In genomic region chr7:100178016-100178890, GRCm38 (mm10) we compare ENCODE assay signal across 8 mouse cellular contexts. TPM values are rescaled to one million over a fixed set of nuclear protein-coding genes. Genes with fewer than 3 reads are reported as not detected.
DNase-seq lines count a peak whose midpoint lies in the region; ATAC-seq and TF ChIP-seq lines count a peak whose summit lies in the region.

No protein-coding gene starts in this region.

- WGBS in lung, embryonic 14.5 days = 9% methylated on average over 30 of the region's 30 CpGs
- WGBS in neural tube, embryonic 15.5 days = 11% methylated on average over 30 of the region's 30 CpGs

- H3K36me3 ChIP-seq in E14TG2a.4 (ENCODE audit: insufficient read depth, low read length) = no peaks in the 10 kb centered on the region
- no peaks in the 10 kb centered on the region for H3K36me3 ChIP-seq in lung, embryonic 14.5 days (ENCODE audit: insufficient read depth)
- H3K36me3 ChIP-seq in neural tube, embryonic 15.5 days = no peaks in the 10 kb centered on the region

- peak overlapping the region; percentile 68 for H3K4me3 ChIP-seq in E14TG2a.4 (replicated peaks; ENCODE audit: low read length)
- H3K4me3 ChIP-seq in brown adipose tissue, adult 24 weeks (ENCODE audit: insufficient read depth, low read depth, low read length) = peak overlapping the region; percentile 57
- peak overlapping the region; percentile 30 for H3K4me3 ChIP-seq in lung, embryonic 14.5 days (ENCODE audit: low read depth, low read length)
- H3K4me3 ChIP-seq in neural tube, embryonic 15.5 days (replicated peaks) = peak overlapping the region; percentile 40

- TF ChIP-seq CTCF in E14TG2a.4 (conservative IDR thresholded peaks at IDR 0.05; ENCODE audit: low read length) = no peak
- no peak for TF ChIP-seq CTCF in lung, embryonic 14.5 days (IDR thresholded peaks at IDR 0.05; ENCODE audit: low read depth)

- ATAC-seq in frontal cortex, adult (ENCODE audit: low TSS enrichment) = peak; percentile 98
- ATAC-seq in lung, embryonic 14.5 days (ENCODE audit: insufficient read depth) = peak; percentile 90
- peak; percentile 53; the same call in 1 of the 2 replicates for ATAC-seq in neural tube, embryonic 15.5 days (ENCODE audit: low FRiP score)

- no peaks in the 10 kb centered on the region for H3K9me3 ChIP-seq in E14TG2a.4 (ENCODE audit: low read length)
- no peaks in the 10 kb centered on the region for H3K9me3 ChIP-seq in lung, embryonic 14.5 days (ENCODE audit: low read depth, low read length)
- H3K9me3 ChIP-seq in neural tube, embryonic 15.5 days (replicated peaks) = no peaks in the 10 kb centered on the region

- H3K4me1 ChIP-seq in E14TG2a.4 (replicated peaks; ENCODE audit: low read depth, low read length) = peaks cover 18% of the 10 kb centered on the region
- H3K4me1 ChIP-seq in brown adipose tissue, adult 24 weeks (ENCODE audit: control insufficient read depth, insufficient read depth, insufficient read length, low read length) = no peaks in the 10 kb centered on the region
- H3K4me1 ChIP-seq in lung, embryonic 14.5 days (ENCODE audit: insufficient read depth) = peaks cover 3% of the 10 kb centered on the region; the same call in 1 of the 2 replicates
- peaks cover 16% of the 10 kb centered on the region for H3K4me1 ChIP-seq in neural tube, embryonic 15.5 days

- intact Hi-C loops in heart, postnatal 36 days (cut with DNase I) = no loop called here

- peaks cover 81% of the 10 kb centered on the region for H3K27me3 ChIP-seq in E14TG2a.4 (ENCODE audit: insufficient read depth, low read length)
- H3K27me3 ChIP-seq in lung, embryonic 14.5 days (ENCODE audit: insufficient read depth, low read length) = peaks cover 19% of the 10 kb centered on the region
- H3K27me3 ChIP-seq in neural tube, embryonic 15.5 days (replicated peaks) = peaks cover 41% of the 10 kb centered on the region

- no peak overlapping the region for H3K27ac ChIP-seq in brown adipose tissue, adult 24 weeks (replicated peaks; ENCODE audit: low read depth, low read length)
- no peak overlapping the region for H3K27ac ChIP-seq in lung, embryonic 14.5 days (ENCODE audit: low read depth)
- no peak overlapping the region for H3K27ac ChIP-seq in neural tube, embryonic 15.5 days (replicated peaks)

- peak overlapping the region; percentile 77 for H3K4me2 ChIP-seq in lung, embryonic 14.5 days
- peak overlapping the region; percentile 67 for H3K4me2 ChIP-seq in neural tube, embryonic 15.5 days

- DNase-seq in heart, postnatal 36 days = peak; percentile 55 to 59
- DNase-seq in layer of hippocampus, adult 18-20 months (ENCODE audit: low spot score in 2 of 2) = peak; percentile 37 to 40
- DNase-seq in lung, embryonic 14.5 days = peak; percentile 73
- peak; percentile 66 for DNase-seq in thymus, postnatal 4 days

- H3K9ac ChIP-seq in lung, embryonic 14.5 days = peak overlapping the region; percentile 27; the same call in 1 of the 2 replicates
- H3K9ac ChIP-seq in neural tube, embryonic 15.5 days (replicated peaks) = peak overlapping the region; percentile 36

RNA-seq across cellular contexts. Expression of gene Kcne3, which starts 2.0 kb away (rescaled TPM):
- not detected in 2 replicates for polyA plus RNA-seq in brown adipose tissue, adult 24 weeks (2012; ENCODE audit: insufficient read depth, insufficient read length, missing spikeins)
- total RNA-seq in heart, postnatal 36 days (2021) = under 1 TPM; 0.81 to 1.00 TPM
- total RNA-seq in layer of hippocampus, adult 18-20 months (2021) = under 1 TPM; 0.43 to 0.79 TPM
- polyA plus RNA-seq in lung, embryonic 14.5 days (2014; fragmentation: Nextera tagmentation; extraction: Ambion mirVana) = 1.8 and 2.2 TPM in 2 replicates
- 0.99 and 6.4 TPM in 2 replicates for polyA plus RNA-seq in neural tube, embryonic 15.5 days (2015; fragmentation: Nextera tagmentation; extraction: Ambion mirVana)

RNA-seq across cellular contexts. Expression of gene Lipt2, which starts 19.2 kb away (rescaled TPM):
- polyA plus RNA-seq in brown adipose tissue, adult 24 weeks (2012; ENCODE audit: insufficient read depth, insufficient read length, missing spikeins) = 5.9 and 12.3 TPM in 2 replicates
- 1 to 10 TPM; 5.5 to 5.7 TPM for total RNA-seq in heart, postnatal 36 days (2021)
- 1 to 10 TPM; 4.0 to 4.1 TPM for total RNA-seq in layer of hippocampus, adult 18-20 months (2021)
- polyA plus RNA-seq in lung, embryonic 14.5 days (2014; fragmentation: Nextera tagmentation; extraction: Ambion mirVana) = 22.9 and 27.3 TPM in 2 replicates
- polyA plus RNA-seq in neural tube, embryonic 15.5 days (2015; fragmentation: Nextera tagmentation; extraction: Ambion mirVana) = 16.9 and 17.0 TPM in 2 replicates

RNA-seq across cellular contexts. Expression of gene Pgm2l1, which starts 48.9 kb away (rescaled TPM):
- 2.0 and 2.1 TPM in 2 replicates for polyA plus RNA-seq in brown adipose tissue, adult 24 weeks (2012; ENCODE audit: insufficient read depth, insufficient read length, missing spikeins)
- total RNA-seq in heart, postnatal 36 days (2021) = 1 to 10 TPM; 6.4 to 8.6 TPM
- total RNA-seq in layer of hippocampus, adult 18-20 months (2021) = 100 to 1,000 TPM; 250 to 264 TPM
- 2.2 and 2.6 TPM in 2 replicates for polyA plus RNA-seq in lung, embryonic 14.5 days (2014; fragmentation: Nextera tagmentation; extraction: Ambion mirVana)
- polyA plus RNA-seq in neural tube, embryonic 15.5 days (2015; fragmentation: Nextera tagmentation; extraction: Ambion mirVana) = 24.2 and 26.1 TPM in 2 replicates

RNA-seq across cellular contexts. Expression of gene Pold3, which starts 56.9 kb away (rescaled TPM):
- 5.4 and 8.1 TPM in 2 replicates for polyA plus RNA-seq in brown adipose tissue, adult 24 weeks (2012; ENCODE audit: insufficient read depth, insufficient read length, missing spikeins)
- total RNA-seq in heart, postnatal 36 days (2021) = 10 to 100 TPM in 1 of 2 experiments, 1 to 10 TPM in 1; 9.0 to 14.0 TPM
- total RNA-seq in layer of hippocampus, adult 18-20 months (2021) = 10 to 100 TPM; 33.6 to 37.7 TPM
- 70.8 and 71.9 TPM in 2 replicates for polyA plus RNA-seq in lung, embryonic 14.5 days (2014; fragmentation: Nextera tagmentation; extraction: Ambion mirVana)
- 40.3 and 46.8 TPM in 2 replicates for polyA plus RNA-seq in neural tube, embryonic 15.5 days (2015; fragmentation: Nextera tagmentation; extraction: Ambion mirVana)
